Mouse (Mus musculus) ES-E14 (cell line): Measurements from ENCODE around the gene Psmd13.

Experiments used
- CHD2 ChIP-seq: IDR thresholded peaks from 2 replicates; pipeline ENCODE4 v1.6.1; 2014; ENCODE audit warnings: mild to moderate bottlenecking, low read depth, low read length, inconsistent platforms
- MAFK ChIP-seq: IDR thresholded peaks from 2 replicates; pipeline ENCODE4 v1.6.1; 2014; ENCODE audit warnings: mild to moderate bottlenecking, low read depth, low read length, inconsistent platforms; ENCODE audit not compliant: insufficient read depth
- ZNF384 ChIP-seq: IDR thresholded peaks from 2 replicates; pipeline ENCODE4 v1.6.1; 2012; ENCODE audit warnings: low read depth, low read length, inconsistent platforms

DNA sequence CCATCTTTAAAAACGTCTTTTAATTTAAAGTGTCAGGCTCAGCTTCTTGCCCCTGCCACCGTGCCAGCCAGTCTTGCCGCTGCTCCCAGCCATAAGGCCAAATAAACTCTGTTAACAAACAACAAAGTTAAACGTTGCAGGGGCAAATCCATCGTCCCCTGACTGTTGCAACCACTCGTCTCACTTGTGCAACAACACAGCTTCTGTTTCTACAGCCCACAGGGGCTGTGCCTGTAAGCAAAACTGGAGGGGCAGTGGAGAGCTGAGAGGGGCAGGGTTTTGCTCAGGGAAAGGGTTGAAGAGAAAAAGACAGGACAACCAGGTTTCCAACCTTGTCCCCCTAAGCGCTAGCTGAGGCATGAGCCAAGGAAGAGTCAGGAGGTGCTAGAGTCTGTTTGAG, 26.4 kb downstream of the Psmd13 start:
- TF ChIP-seq MAFK, result no peak
- no peak for TF ChIP-seq ZNF384
- no peak for TF ChIP-seq CHD2
